ENCODE assay signal across 19 mouse cellular contexts in genomic region chr5:146352006-146352405, GRCm38 (mm10). TPM values are rescaled to one million over a fixed set of nuclear protein-coding genes. Genes with fewer than 3 reads are reported as not detected.
"Had no signal": no experiment of that assay in that cellular context is flagged by ENCODE, and none has a peak within 500 bp of the region (broad histone marks: within the 10 kb centered on the region; RNA-seq: fewer than 3 reads in every experiment).

No protein-coding gene starts in this region.

- H3K9me3 ChIP-seq: limb, embryonic 10.5 days; liver, embryonic 12.5 days; liver, embryonic 15.5 days; lung, embryonic 15.5 days had no signal

- ATAC-seq: liver, embryonic 12.5 days had no signal

- DNase-seq: kidney, adult 2 months; kidney, postnatal 25 days; layer of hippocampus, adult 9-11 months; liver; lung, adult 18-20 months; lung, postnatal 10 days; lung, postnatal 36 days; midbrain, embryonic 14.5 days; thymus, adult 18-20 months; thymus, postnatal 14 days; thymus, postnatal 4 days had no signal

- H3K4me3 ChIP-seq: layer of hippocampus, adult 2 months; limb, embryonic 10.5 days; limb, embryonic 13.5 days; liver, embryonic 12.5 days; liver, embryonic 15.5 days; lung, embryonic 15.5 days had no signal

- H3K27me3 ChIP-seq: limb, embryonic 13.5 days; liver, embryonic 12.5 days; liver, embryonic 15.5 days; lung, embryonic 15.5 days had no signal

- H3K36me3 ChIP-seq: limb, embryonic 10.5 days; limb, embryonic 13.5 days; liver, embryonic 12.5 days; liver, embryonic 15.5 days; lung, embryonic 15.5 days had no signal

- H3K4me1 ChIP-seq: limb, embryonic 10.5 days; limb, embryonic 13.5 days; liver, embryonic 12.5 days; liver, embryonic 15.5 days; lung, embryonic 15.5 days had no signal

- H3K27ac ChIP-seq: layer of hippocampus, adult 2 months; limb, embryonic 10.5 days; limb, embryonic 13.5 days; liver, embryonic 12.5 days; liver, embryonic 15.5 days; lung, embryonic 15.5 days had no signal

- H3K9ac ChIP-seq: limb, embryonic 13.5 days; liver, embryonic 12.5 days; liver, embryonic 15.5 days; lung, embryonic 15.5 days had no signal

- H3K4me2 ChIP-seq: limb, embryonic 13.5 days; liver, embryonic 12.5 days; liver, embryonic 15.5 days; lung, embryonic 15.5 days; midbrain, embryonic 11.5 days had no signal

RNA-seq across cellular contexts. Expression of gene Wasf3, which starts 32.8 kb away (rescaled TPM):
- total RNA-seq: megakaryocyte-erythroid progenitor cell, adult 5-6 weeks had no signal
